Mouse (Mus musculus): ENCODE data around the gene Pcdh17.

Gene Pcdh17

DNA sequence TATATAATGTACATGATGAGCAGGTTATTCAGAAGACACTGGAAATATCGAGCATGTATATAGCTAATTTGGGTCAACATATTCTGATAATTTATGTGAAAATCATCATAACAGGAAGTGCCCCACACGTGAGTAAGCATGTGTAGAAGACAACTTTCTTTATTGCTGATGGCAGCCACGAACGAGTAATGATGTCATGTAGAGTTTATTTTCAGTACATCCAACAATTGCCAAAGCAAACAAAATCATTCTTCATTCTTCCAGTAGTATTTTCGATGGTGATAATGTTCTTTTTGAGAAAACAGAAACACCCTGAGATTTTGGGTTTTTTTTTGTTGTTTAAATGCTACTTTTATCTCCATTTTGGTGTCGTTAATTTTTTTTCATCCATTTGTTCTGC is 37.2 kb downstream of the Pcdh17 start:
- DNase-seq = no peak

- no peak for DNase-seq
Observed at GRCm38 (mm10) chr14:84484350-84484749, 41.0 kb downstream of the Pcdh17 start.

DNA sequence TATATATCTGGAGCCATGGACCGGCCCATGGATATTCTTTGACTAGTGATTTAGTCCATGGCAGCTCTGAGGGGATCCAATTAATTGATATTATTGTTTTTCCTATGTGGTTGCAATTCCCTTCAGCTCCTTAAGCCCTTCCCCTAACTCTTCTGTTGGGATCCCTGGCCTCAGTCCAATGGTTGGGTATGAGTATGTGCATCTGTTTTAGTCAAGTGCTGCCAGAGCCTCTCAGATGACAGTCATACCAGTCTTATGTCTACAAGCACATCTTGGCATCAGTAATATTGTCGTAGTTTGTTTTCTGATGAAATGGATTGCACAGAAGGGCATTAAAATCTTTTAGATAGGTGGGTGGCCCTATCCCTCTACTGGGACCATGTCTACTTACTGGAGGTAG is 67.6 kb downstream of the Pcdh17 start:
- no peak for DNase-seq

DNA sequence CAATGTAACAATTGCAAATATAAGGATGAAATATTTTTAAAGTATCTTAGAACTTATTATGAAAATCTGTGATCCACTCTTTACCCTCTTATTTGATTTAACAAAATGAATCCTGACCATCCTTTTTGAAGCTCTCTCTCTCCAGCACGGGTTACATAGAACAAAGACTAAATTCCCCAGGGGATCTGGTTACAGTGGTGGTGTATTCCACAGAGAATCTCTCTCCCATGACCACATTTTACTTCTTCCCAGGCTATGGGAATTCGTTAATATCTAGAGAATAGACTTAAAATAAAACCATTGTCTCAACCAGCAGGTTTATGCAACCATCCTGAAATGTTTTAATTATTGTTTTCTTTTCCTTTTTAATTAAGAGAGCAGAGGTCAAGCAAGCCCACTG is 89.0 kb downstream of the Pcdh17 start:
- no peak for DNase-seq

GRCm38 (mm10) chr14:84535264-84535663 is 91.9 kb downstream of the Pcdh17 start:
- DNase-seq = no peak

DNA sequence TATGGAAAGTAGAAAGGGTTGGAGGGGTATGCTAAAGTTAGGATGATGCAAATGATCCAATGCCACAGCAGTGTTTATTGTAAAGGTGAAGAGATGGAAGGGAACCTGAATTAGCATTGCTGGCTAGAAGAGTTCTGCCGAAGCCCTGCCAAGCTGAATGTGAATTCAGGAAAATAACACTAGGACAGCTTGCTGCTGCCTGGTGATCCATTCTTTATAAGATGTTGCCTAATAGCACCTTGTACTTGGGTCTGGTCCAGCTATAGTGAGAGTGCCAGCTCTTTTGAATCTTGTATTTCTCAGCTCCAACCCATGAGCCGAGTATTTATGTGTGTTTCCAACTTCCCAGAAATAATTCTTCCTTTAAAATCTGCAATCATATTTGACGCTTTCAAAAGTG is 98.5 kb downstream of the Pcdh17 start:
- DNase-seq = no peak

DNA sequence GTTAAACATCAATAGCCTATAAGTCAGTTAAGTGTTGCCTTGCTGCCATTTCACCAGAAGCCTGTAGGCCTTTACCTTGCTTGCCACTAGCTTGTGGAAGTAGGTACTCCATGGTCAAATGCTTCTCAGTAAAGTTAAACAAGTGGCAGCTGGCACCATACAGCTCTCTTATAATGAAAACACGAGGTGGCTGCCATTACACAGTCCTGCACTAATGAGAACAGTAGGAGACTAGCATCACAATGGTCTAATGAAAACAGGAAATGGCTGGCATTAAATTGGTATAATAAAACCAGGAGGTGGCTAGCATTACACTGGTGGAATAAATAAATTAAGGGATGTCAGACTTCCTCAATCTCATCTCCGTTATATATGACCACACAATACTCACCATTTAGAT is 102.6 kb downstream of the Pcdh17 start:
- no peak for DNase-seq

- no peak for DNase-seq
Observed at GRCm38 (mm10) chr14:84547513-84548194, 104.3 kb downstream of the Pcdh17 start.

- DNase-seq = no peak
Observed at GRCm38 (mm10) chr14:84551546-84551945, 108.2 kb downstream of the Pcdh17 start.

- DNase-seq = no peak
Observed at GRCm38 (mm10) chr14:84571071-84571470, 127.7 kb downstream of the Pcdh17 start.

All from thymus, postnatal 36 days (tissue).